Mouse (Mus musculus) fibroblast of lung, adult 2 months (primary cell): ENCODE results near the gene Mcts2.

Experiments used
- DNase-seq: peaks from one replicate; pipeline ENCODE4 v3.0.0-alpha.2; 2011; ENCODE audit warnings: low read depth

Gene Mcts2

DNA sequence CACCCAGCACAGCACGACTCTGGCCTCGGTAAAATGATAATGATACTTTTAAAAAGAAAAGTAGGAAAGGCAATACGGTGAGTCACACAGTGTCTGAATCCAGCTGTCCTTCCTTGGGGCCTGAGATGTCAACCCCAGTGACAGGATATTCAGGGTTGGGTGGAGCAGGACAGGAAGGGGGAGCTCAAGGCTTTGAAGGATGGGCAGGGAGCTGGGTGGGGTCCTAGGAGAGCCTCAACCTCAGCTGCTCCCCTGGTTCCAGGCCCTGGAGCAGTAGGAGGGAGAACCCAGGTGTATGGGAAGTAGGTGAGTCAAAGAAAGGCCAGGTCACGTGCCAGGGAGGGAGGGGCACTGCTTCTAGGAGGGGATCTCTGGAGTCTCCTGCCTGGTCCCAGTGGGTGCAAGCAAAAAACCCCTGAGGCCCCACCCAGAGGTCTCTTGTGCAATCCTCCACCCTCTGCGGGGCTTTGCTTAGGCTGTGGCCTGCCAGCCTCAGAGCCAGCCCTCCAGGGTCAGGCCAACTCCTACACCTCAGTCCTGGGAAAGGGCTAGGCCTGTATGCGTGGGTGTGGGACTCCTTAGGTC is 40.0 kb downstream of the Mcts2 start:
- no peak for DNase-seq

DNA sequence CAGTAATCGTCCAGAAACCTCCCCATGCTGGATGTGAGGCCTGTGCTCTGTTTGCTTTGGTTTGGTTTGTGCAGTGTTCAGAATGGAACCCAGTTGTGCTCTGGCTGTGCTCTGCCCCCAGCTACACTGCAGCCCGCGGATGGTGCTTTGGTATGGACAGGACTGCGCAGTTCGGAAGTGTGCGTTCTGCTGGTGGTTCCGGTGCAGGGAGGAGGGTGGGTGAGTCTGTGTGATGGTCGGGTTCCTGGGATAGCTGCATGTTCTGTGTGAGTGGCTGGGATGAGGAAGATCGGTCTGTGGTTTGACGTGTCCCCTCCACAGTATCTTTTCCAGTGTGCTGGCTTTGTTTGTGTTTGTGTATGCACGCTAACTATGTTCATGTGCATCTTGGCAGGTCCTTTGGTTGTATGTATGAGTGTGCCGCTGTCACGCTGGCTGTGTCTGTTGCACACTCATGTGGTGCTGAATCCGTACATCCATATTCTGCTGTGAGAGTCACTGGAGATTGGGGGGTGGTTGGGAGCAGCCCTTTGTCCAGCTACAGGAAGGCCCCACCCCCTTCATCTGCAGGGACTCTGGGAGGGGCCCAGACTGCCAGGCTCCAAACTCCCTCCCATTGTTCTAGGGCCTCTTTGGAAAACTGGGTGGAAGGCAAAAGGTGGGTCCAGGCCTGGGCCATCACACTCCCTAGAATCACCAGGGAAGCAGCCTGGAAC is 41.1 kb downstream of the Mcts2 start:
- DNase-seq = no peak

DNA sequence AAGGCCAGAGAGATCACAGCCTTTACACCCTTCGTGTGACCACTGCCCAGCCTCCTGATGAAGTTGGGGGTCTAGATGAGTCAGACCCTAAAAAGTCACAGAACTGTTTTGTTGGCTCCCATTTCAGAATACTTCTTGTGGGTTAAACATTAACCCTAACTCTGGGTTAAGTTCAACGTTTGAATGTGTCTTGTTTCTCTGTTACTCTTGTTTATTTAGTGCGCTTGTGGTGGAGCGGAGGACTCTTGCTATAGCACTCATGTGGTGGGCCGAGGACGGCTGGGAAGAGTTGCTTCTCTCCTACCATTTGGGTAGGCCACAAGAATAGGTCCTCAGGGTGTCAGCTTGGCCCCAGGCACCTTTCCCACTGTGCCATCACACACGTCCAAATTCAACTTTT is 41.8 kb downstream of the Mcts2 start:
- no peak for DNase-seq

DNA sequence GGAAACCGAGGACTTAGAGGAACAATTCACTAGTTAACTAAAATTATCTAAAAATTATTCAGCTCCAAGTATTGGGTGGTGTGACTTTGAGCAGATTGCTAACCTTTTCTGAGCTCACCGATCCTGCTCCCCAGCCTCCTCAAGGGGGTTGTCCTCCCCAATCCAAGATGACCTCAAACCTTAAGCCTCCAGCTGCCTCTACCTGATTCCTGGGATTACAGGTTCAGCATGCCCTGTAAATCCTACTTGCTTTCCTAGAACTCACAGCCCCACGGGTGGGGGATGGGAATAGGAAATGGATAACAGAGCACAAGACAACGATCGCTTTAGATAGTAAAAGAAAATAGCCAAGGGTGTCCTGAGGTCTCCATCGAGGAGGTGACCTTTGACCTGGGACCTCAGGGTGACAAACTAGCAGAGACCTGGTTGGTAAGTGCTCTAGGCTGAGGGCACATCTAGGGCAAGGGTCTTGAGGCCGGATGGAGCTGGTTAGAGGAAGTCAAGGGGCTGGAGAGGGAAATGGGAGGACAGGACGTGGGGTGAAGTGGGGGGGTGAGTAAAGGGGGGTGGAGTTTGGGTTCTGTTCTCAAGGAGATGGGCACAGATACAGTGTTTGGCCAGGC is 42.3 kb downstream of the Mcts2 start:
- no peak for DNase-seq

DNA sequence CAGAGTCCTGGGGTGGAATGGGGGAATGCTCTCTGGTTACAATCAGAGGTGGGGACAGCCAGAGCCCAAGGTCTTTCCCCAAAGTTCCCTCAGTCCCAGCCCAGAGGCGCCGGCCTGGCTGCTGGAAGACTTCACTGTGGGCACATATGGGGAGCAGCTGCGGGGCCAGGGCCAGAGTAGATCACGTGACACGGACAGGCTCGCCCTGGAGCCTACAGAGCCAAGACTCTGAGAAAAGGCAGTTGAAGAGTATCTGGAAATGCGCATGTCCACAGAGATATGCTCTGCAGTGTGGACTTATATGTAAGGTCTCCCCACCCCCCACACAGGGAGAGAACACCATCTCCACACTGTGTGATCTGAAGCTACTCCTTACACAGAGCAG is 42.8 kb downstream of the Mcts2 start:
- DNase-seq = peak; percentile 81

DNA sequence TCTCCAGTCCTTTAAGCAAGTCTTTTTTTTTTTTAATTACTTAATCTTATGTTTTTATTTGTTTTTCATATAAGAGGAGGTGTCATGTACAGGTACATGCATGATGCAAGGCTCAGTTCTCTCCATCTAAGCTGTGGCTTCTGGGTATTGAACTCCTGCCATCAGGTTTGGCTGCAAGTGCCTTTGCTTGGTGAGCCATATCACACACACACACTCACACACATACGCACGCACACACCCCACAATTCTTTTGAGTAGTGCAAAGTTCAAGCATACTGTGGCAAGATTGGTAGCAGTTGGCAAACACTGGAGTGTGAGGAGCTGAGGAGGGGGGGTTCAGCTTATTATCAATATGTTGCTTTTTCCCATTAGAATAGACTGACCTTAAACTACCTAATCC is 46.4 kb downstream of the Mcts2 start:
- no peak for DNase-seq

DNA sequence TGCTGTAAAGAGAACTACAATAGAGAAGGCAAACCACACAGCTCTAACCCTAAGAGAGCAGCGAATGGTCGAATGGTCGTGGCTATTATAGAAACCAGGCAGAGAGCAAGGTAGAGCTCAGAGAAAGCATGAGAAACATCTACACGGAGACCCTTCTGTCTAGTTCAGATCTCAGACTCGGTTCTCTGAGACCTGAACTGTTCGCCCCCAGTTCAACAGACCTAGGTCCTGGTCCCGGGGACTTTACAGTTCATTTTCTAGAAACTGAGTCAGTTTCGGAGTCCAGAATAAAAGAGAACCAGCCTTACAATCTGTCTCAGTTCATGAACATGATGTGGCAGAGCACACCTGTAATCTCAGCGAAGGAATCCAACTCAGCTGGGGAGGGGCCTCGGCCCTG is 47.7 kb downstream of the Mcts2 start:
- no peak for DNase-seq

DNA sequence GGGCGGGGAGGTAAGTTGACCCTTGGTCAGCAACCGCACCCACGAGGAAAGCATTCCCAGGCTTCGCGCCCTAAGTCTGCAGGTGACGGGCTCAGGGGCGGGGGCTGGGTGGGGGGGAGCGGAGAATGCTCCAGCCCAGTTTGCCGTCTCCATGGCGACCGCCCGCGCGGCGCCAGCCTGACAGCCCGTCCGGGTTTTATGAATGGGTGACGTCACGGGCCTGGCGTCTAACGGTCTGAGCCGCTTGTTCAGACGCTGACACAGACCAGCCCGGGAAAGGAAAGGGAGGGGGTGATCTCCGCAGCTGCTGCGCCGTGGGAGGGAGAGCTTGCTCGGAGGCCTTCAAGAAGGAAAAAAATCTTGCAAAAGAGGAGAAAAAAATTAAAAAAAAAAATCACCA is 48.1 kb downstream of the Mcts2 start:
- DNase-seq = peak; percentile 98

DNA sequence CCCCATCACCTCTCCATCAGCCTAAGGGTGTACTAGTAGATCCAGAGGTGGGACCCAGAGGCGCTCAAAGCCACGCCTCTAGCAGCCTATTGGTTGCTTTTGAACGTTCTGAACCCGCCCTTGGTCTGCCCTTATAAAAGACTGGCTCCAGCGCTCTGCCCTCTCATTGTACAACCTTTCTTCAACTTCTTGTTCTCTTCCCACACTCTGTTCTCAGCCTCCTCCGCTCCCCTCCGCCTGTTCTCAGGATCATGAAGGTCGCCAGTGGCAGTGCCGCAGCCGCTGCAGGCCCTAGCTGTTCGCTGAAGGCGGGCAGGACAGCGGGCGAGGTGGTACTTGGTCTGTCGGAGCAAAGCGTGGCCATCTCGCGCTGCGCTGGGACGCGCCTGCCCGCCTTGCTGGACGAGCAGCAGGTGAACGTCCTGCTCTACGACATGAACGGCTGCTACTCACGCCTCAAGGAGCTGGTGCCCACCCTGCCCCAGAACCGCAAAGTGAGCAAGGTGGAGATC is 49.3 kb downstream of the Mcts2 start, which contains the start of gene Id1:
Gene Id1 (plus strand): TSS at position 162 of the 512 bp plus-strand sequence.
- DNase-seq = peak; percentile 95

DNA sequence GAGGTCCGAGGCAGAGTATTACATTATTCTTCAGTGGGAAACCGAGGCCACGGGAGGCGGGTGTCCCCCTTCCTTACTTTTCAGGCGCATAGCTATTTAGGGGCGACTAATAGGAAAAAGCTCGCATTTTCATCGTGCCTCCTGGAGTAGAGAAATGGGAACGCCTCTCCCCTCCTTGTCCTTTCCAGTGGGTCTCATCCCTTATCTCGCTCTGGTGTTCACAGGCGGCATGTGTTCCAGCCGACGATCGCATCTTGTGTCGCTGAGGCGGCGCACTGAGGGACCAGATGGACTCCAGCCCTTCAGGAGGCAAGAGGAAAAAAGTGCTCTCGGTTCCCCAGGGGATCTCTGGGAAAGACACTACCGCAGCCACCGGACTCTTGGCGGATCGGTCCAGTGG is 49.9 kb downstream of the Mcts2 start:
- no peak for DNase-seq
